ENCODE assay signal across 14 mouse cellular contexts in genomic region chr10:39343551-39343950, GRCm38 (mm10). TPM values are rescaled to one million over a fixed set of nuclear protein-coding genes. Genes with fewer than 3 reads are reported as not detected.
A peak's percentile ranks its signal among the peaks of the same experiment; 100 is the strongest.
DNase-seq lines count a peak whose midpoint lies in the region; TF ChIP-seq lines count a peak whose summit lies in the region.
"Had no signal": no experiment of that assay in that cellular context is flagged by ENCODE, and none has a peak within 500 bp of the region (broad histone marks: within the 10 kb centered on the region; RNA-seq: fewer than 3 reads in every experiment).

No protein-coding gene starts in this region.

- DNase-seq in gastrocnemius, adult 18-20 months (ENCODE audit: low spot score): peak; percentile 11
- no peak for DNase-seq in gastrocnemius, postnatal 36 days
- DNase-seq in thymus, postnatal 14 days: peak; percentile 16
- no peak for DNase-seq in thymus, adult 2 months
- DNase-seq in lung, postnatal 25 days (ENCODE audit: low spot score): peak; percentile 14
- no peak for DNase-seq in adrenal gland, postnatal 14 days
- DNase-seq in thymus, postnatal 10 days (ENCODE audit: low spot score in 2 of 2): no peak
- no peak for DNase-seq in testis, postnatal 14 days (ENCODE audit: low spot score)
- DNase-seq: adrenal gland, postnatal 10 days; cerebellum, adult 9-10 months; right cerebral cortex, adult 18-20 months had no signal

- no peak overlapping the region for H3K4me3 ChIP-seq in thymus, adult 2 months (ENCODE audit: control insufficient read depth, insufficient read depth, low read length)
- H3K4me3 ChIP-seq: hindbrain, embryonic 10.5 days; intestine, embryonic 15.5 days; megakaryocyte, embryonic 14.5 days had no signal

- H3K36me3 ChIP-seq in thymus, adult 2 months (ENCODE audit: control insufficient read depth, insufficient read depth, low read length): no peaks in the 10 kb centered on the region
- H3K36me3 ChIP-seq: hindbrain, embryonic 10.5 days; intestine, embryonic 15.5 days had no signal

- no peaks in the 10 kb centered on the region for H3K27me3 ChIP-seq in thymus, adult 2 months (ENCODE audit: control insufficient read depth, insufficient read depth, low read length)
- H3K27me3 ChIP-seq: intestine, embryonic 15.5 days had no signal

- intact Hi-C loops in gastrocnemius, postnatal 36 days (cut with DNase I): no loop called here

- no peak overlapping the region for H3K27ac ChIP-seq in thymus, adult 2 months (ENCODE audit: control insufficient read depth, insufficient read depth, low read length)
- H3K27ac ChIP-seq: hindbrain, embryonic 10.5 days; intestine, embryonic 15.5 days had no signal

- 9% methylated on average over 1 of the region's 1 CpGs for whole genome bisulfite sequencing in thymus, adult 2 months

- no peak for TF ChIP-seq CTCF in thymus, adult 2 months (IDR thresholded peaks at IDR 0.05; ENCODE audit: borderline replicate concordance, control insufficient read depth, extremely low read depth, insufficient read depth, low read length, poor library complexity)

- no peak for TF ChIP-seq POLR2A in thymus, adult 2 months (IDR thresholded peaks at IDR 0.05; ENCODE audit: control insufficient read depth, extremely low read depth, insufficient read depth, low read length, poor library complexity)

- peaks cover 10% of the 10 kb centered on the region for H3K4me1 ChIP-seq in thymus, adult 2 months (replicated peaks; ENCODE audit: control insufficient read depth, insufficient read depth, low read length)
- H3K4me1 ChIP-seq: hindbrain, embryonic 10.5 days; intestine, embryonic 15.5 days had no signal

RNA-seq across cellular contexts. Expression of gene Fyn, which starts 25.1 kb away (rescaled TPM):
- 1 to 10 TPM; 6.0 to 9.2 TPM for total RNA-seq in gastrocnemius, adult 18-20 months (2021)
- total RNA-seq in gastrocnemius, postnatal 36 days (2021): 1 to 10 TPM; 6.7 to 8.0 TPM
- polyA plus RNA-seq in thymus, adult 2 months (2012; rRNA removed): 74.6 and 76.1 TPM in 2 replicates
- 51.8 and 73.6 TPM in 2 replicates for total RNA-seq in adrenal gland, postnatal 14 days (2021)

Comparison
In these comparisons a context has a peak if more than half of its experiments do, and no peak if none do; other contexts are left out.
1. DNase-seq: peak in gastrocnemius, adult 18-20 months (single experiment), thymus, postnatal 14 days (single experiment) and lung, postnatal 25 days (single experiment); none in gastrocnemius, postnatal 36 days (0 of 2), thymus, adult 2 months (single experiment), adrenal gland, postnatal 14 days (single experiment), thymus, postnatal 10 days (0 of 2) and testis, postnatal 14 days (single experiment).